Mouse (Mus musculus) limb, embryonic 11.5 days (tissue): Measurements from ENCODE around the gene Zmynd15. TPM values are rescaled to one million over a fixed set of nuclear protein-coding genes. Genes with fewer than 3 reads are reported as not detected.
"Not testable (repeated sequence)": the region's sequence is repeated elsewhere in the genome, so short reads cannot be mapped to it uniquely, and the experiment has no call there.

ENCODE experiments used
- ATAC-seq: fragments of 200-750 bp; cut with Nextera tagmentation; 2 replicates; pipeline ENCODE4 v1.8.0; 2017; ENCODE audit warnings: low read depth; ENCODE audit not compliant: insufficient number of reproducible peaks, low FRiP score, low TSS enrichment
- DNase-seq: peaks from one replicate; pipeline ENCODE4 v3.0.0-alpha.2; 2015; ENCODE audit warnings: low spot score
- H3K27ac ChIP-seq: fragments of 300-500 bp; sonication (generic); replicated peaks from 2 replicates; pipeline ENCODE4 v1.5.1; 2014; ENCODE audit warnings: low read depth, mild to moderate bottlenecking, low read length
- H3K27me3 ChIP-seq: fragments of 300-500 bp; sonication (generic); 2 replicates; pipeline ENCODE4 v1.6.1; 2014; ENCODE audit warnings: mild to moderate bottlenecking, low read length, mixed read lengths; ENCODE audit not compliant: control insufficient read depth, insufficient read depth
- H3K36me3 ChIP-seq: fragments of 300-500 bp; sonication (generic); 2 replicates; pipeline ENCODE4 v1.6.1; 2014; ENCODE audit warnings: mild to moderate bottlenecking, low read length, moderate library complexity, mixed read lengths; ENCODE audit not compliant: control insufficient read depth, insufficient read depth
- H3K4me1 ChIP-seq: fragments of 300-500 bp; sonication (generic); 2 replicates; pipeline ENCODE4 v1.6.1; 2014; ENCODE audit warnings: low read length, mixed read lengths; ENCODE audit not compliant: control insufficient read depth, insufficient read depth
- H3K4me2 ChIP-seq: fragments of 300-500 bp; sonication (generic); 2 replicates; pipeline ENCODE4 v1.6.1; 2014; ENCODE audit warnings: low read depth, mild to moderate bottlenecking, moderate library complexity; ENCODE audit not compliant: severe bottlenecking
- H3K4me3 ChIP-seq: fragments of 300-500 bp; sonication (generic); 2 replicates; pipeline ENCODE4 v1.5.1; 2014; ENCODE audit warnings: low read depth, low read length
- H3K9ac ChIP-seq: fragments of 300-500 bp; sonication (generic); 2 replicates; pipeline ENCODE4 v1.6.1; 2014; ENCODE audit warnings: mild to moderate bottlenecking, low read length
- H3K9me3 ChIP-seq: fragments of 300-500 bp; sonication (generic); 2 replicates; pipeline ENCODE4 v1.6.1; 2016; ENCODE audit warnings: low read length; ENCODE audit not compliant: control insufficient read depth
- WGBS: fragments of 180-500 bp; shearing (Covaris S2); extraction: QIAGEN DNeasy Blood & Tissue Kit; methylation state at CpG from one replicate; pipeline ENCODE4 v1.1.7; 2014; 5-methylcytosine and 5-hydroxymethylcytosine counted together
- polyA plus RNA-seq: library from polyadenylated mRNA; unstranded; fragments of >200 nt; fragmentation: Nextera tagmentation; extraction: Ambion mirVana; gene quantifications from 2 replicates; pipeline ENCODE4 v1.2.1, GENCODE M21; 2014

Zmynd15 gene
- polyA plus RNA-seq, 1 experiment from 2014 or later = 0.15 TPM

GRCm38 (mm10) chr11:70473291-70473690, 14.1 kb downstream of the Zmynd15 start:
- DNase-seq, H3K9me3 ChIP-seq, ATAC-seq, H3K4me2 ChIP-seq, H3K9ac ChIP-seq, H3K36me3 ChIP-seq, H3K4me1 ChIP-seq, H3K27ac ChIP-seq, H3K27me3 ChIP-seq, H3K4me3 ChIP-seq: not testable (repeated sequence)
- WGBS = 89% methylated on average over 5 of the region's 5 CpGs

GRCm38 (mm10) chr11:70474872-70475534, 15.8 kb downstream of the Zmynd15 start:
- H3K9me3 ChIP-seq = no peaks in the 10 kb centered on the region
- no peaks in the 10 kb centered on the region for H3K36me3 ChIP-seq
- DNase-seq = no peak
- no peak overlapping the region for H3K27ac ChIP-seq
- H3K4me1 ChIP-seq = no peaks in the 10 kb centered on the region
- H3K9ac ChIP-seq = no peak overlapping the region
- H3K27me3 ChIP-seq = no peaks in the 10 kb centered on the region
- H3K4me2 ChIP-seq = no peak overlapping the region
- ATAC-seq = no peak
- 81% methylated on average over 12 of the region's 12 CpGs for WGBS
- no peak overlapping the region for H3K4me3 ChIP-seq

- Histone ChIP-seq H3K9ac (no peak overlapping the region), H3K4me3 (no peak overlapping the region), H3K9me3 (no peaks in the 10 kb centered on the region), H3K36me3 (no peaks in the 10 kb centered on the region), H3K4me1 (no peaks in the 10 kb centered on the region), H3K4me2 (no peak overlapping the region), H3K27ac (no peak overlapping the region), H3K27me3 (no peaks in the 10 kb centered on the region)
- no peak for DNase-seq
- WGBS = 62% methylated on average over 2 of the region's 2 CpGs
- no peak for ATAC-seq
Measured at GRCm38 (mm10) chr11:70485498-70485897, 26.3 kb downstream of the Zmynd15 start.

- Histone ChIP-seq H3K4me1 (no peaks in the 10 kb centered on the region), H3K9me3 (no peaks in the 10 kb centered on the region), H3K27ac (no peak overlapping the region), H3K9ac (no peak overlapping the region), H3K4me2 (no peak overlapping the region), H3K27me3 (no peaks in the 10 kb centered on the region), H3K36me3 (no peaks in the 10 kb centered on the region), H3K4me3 (no peak overlapping the region)
- ATAC-seq (no peak), DNase-seq (no peak)
- WGBS = 47% methylated on average over 4 of the region's 4 CpGs
Measured at GRCm38 (mm10) chr11:70487816-70488215, 28.6 kb downstream of the Zmynd15 start.

GRCm38 (mm10) chr11:70489138-70489537, 29.9 kb downstream of the Zmynd15 start:
- H3K4me2 ChIP-seq = no peak overlapping the region
- WGBS = 92% methylated on average over 3 of the region's 3 CpGs
- H3K27ac ChIP-seq = no peak overlapping the region
- no peak overlapping the region for H3K4me3 ChIP-seq
- ATAC-seq (no peak), DNase-seq (no peak)
- no peaks in the 10 kb centered on the region for H3K27me3 ChIP-seq
- no peak overlapping the region for H3K9ac ChIP-seq
- no peaks in the 10 kb centered on the region for H3K36me3 ChIP-seq
- H3K9me3 ChIP-seq = no peaks in the 10 kb centered on the region
- H3K4me1 ChIP-seq = no peaks in the 10 kb centered on the region

GRCm38 (mm10) chr11:70489684-70490083, 30.5 kb downstream of the Zmynd15 start:
- no peak overlapping the region for H3K27ac ChIP-seq
- 91% methylated on average over 6 of the region's 6 CpGs for WGBS
- no peaks in the 10 kb centered on the region for H3K36me3 ChIP-seq
- H3K4me1 ChIP-seq = no peaks in the 10 kb centered on the region
- DNase-seq (no peak), ATAC-seq (no peak)
- no peaks in the 10 kb centered on the region for H3K9me3 ChIP-seq
- no peak overlapping the region for H3K9ac ChIP-seq
- H3K27me3 ChIP-seq = no peaks in the 10 kb centered on the region
- H3K4me3 ChIP-seq = no peak overlapping the region
- no peak overlapping the region for H3K4me2 ChIP-seq

- Histone ChIP-seq H3K27ac (no peak overlapping the region), H3K9me3 (no peaks in the 10 kb centered on the region), H3K4me2 (no peak overlapping the region), H3K27me3 (no peaks in the 10 kb centered on the region), H3K4me3 (no peak overlapping the region), H3K4me1 (no peaks in the 10 kb centered on the region), H3K9ac (no peak overlapping the region), H3K36me3 (no peaks in the 10 kb centered on the region)
- ATAC-seq (no peak), DNase-seq (no peak)
- WGBS = 78% methylated on average over 14 of the region's 14 CpGs
Measured at GRCm38 (mm10) chr11:70499566-70500475, 40.6 kb downstream of the Zmynd15 start.

- no peak for ATAC-seq
- H3K36me3 ChIP-seq = no peaks in the 10 kb centered on the region
- 90% methylated on average over 1 of the region's 1 CpGs for WGBS
- no peak for DNase-seq
- no peaks in the 10 kb centered on the region for H3K27me3 ChIP-seq
- no peaks in the 10 kb centered on the region for H3K4me1 ChIP-seq
- H3K9me3 ChIP-seq = no peaks in the 10 kb centered on the region
- no peak overlapping the region for H3K9ac ChIP-seq
- H3K4me2 ChIP-seq = no peak overlapping the region
- no peak overlapping the region for H3K4me3 ChIP-seq
- H3K27ac ChIP-seq = no peak overlapping the region
Measured at GRCm38 (mm10) chr11:70500476-70500812, 41.2 kb downstream of the Zmynd15 start.
